Mouse (Mus musculus) neural tube, embryonic 14.5 days (tissue): ENCODE measurements around the gene Nectin4. TPM values are rescaled to one million over a fixed set of nuclear protein-coding genes. Genes with fewer than 3 reads are reported as not detected.

Source experiments
- ATAC-seq: fragments of 200-750 bp; cut with Nextera tagmentation; 2 replicates; pipeline ENCODE4 v1.8.0; 2017; ENCODE audit warnings: low read depth, mild to moderate bottlenecking, moderate TSS enrichment, moderate library complexity
- H3K27ac ChIP-seq: fragments of 300-500 bp; sonication (generic); 2 replicates; pipeline ENCODE4 v1.5.1; 2014; ENCODE audit warnings: low read depth, mild to moderate bottlenecking, control low read depth, low read length, moderate library complexity, mixed read lengths
- H3K27me3 ChIP-seq: fragments of 300-500 bp; sonication (generic); 2 replicates; pipeline ENCODE4 v1.6.1; 2014; ENCODE audit warnings: low read length; ENCODE audit not compliant: control insufficient read depth, insufficient read depth
- H3K36me3 ChIP-seq: fragments of 300-500 bp; sonication (generic); 2 replicates; pipeline ENCODE4 v1.6.1; 2014; ENCODE audit warnings: low read length, mixed read lengths; ENCODE audit not compliant: control insufficient read depth, insufficient read depth
- H3K4me1 ChIP-seq: fragments of 300-500 bp; sonication (generic); 2 replicates; pipeline ENCODE4 v1.6.1; 2014; ENCODE audit warnings: low read length; ENCODE audit not compliant: control insufficient read depth, insufficient read depth
- H3K4me2 ChIP-seq: fragments of 300-500 bp; sonication (generic); 2 replicates; pipeline ENCODE4 v1.6.1; 2014; ENCODE audit warnings: mild to moderate bottlenecking, low read depth, low read length, control low read depth
- H3K4me3 ChIP-seq: fragments of 300-500 bp; sonication (generic); 2 replicates; pipeline ENCODE4 v1.5.1; 2014; ENCODE audit warnings: low read depth, low read length, control low read depth, mixed read lengths
- H3K9ac ChIP-seq: fragments of 300-500 bp; sonication (generic); replicated peaks from 2 replicates; pipeline ENCODE4 v1.6.1; 2014; ENCODE audit warnings: low read depth, mild to moderate bottlenecking, control low read depth, low read length, mixed read lengths
- H3K9me3 ChIP-seq: fragments of 300-500 bp; sonication (generic); 2 replicates; pipeline ENCODE4 v1.6.1; 2016; ENCODE audit warnings: low read length; ENCODE audit not compliant: control insufficient read depth
- WGBS: fragments of 180-500 bp; shearing (Covaris S2); extraction: QIAGEN DNeasy Blood & Tissue Kit; methylation state at CpG from one replicate; pipeline ENCODE4 v1.1.7; 2014; 5-methylcytosine and 5-hydroxymethylcytosine counted together
- polyA plus RNA-seq: library from polyadenylated mRNA; unstranded; fragments of >200 nt; fragmentation: Nextera tagmentation; extraction: Ambion mirVana; gene quantifications from 2 replicates; pipeline ENCODE4 v1.2.1, GENCODE M21; 2014

The Nectin4 gene
- polyA plus RNA-seq, 1 experiment from 2014 or later = 2.2 TPM

GRCm38 (mm10) chr1:171388376-171389102 is 18.6 kb downstream of the Nectin4 start, which contains the start of gene Arhgap30:
Gene Arhgap30, plus strand, starts transcription at chr1:171388954.
- ATAC-seq = no peak
- no peak within 1 kb of the TSS for H3K9ac ChIP-seq
- H3K4me3 ChIP-seq = no peak within 1 kb of the TSS
- H3K27ac ChIP-seq = no peak within 1 kb of the TSS
- H3K36me3 ChIP-seq = no peaks in the 10 kb centered on the region
- no peaks in the 10 kb centered on the region for H3K27me3 ChIP-seq
- H3K9me3 ChIP-seq = no peaks in the 10 kb centered on the region
- 86% methylated on average over 15 of the region's 15 CpGs for WGBS
- H3K4me1 ChIP-seq = no peaks in the 10 kb centered on the region
- H3K4me2 ChIP-seq = no peak within 1 kb of the TSS

- H3K4me1 ChIP-seq = no peaks in the 10 kb centered on the region
- no peak overlapping the region for H3K9ac ChIP-seq
- H3K27me3 ChIP-seq = no peaks in the 10 kb centered on the region
- no peak overlapping the region for H3K4me2 ChIP-seq
- H3K4me3 ChIP-seq = no peak overlapping the region
- H3K36me3 ChIP-seq = no peaks in the 10 kb centered on the region
- ATAC-seq = no peak
- 90% methylated on average over 4 of the region's 4 CpGs for WGBS
- H3K27ac ChIP-seq = no peak overlapping the region
- H3K9me3 ChIP-seq = no peaks in the 10 kb centered on the region
These were observed 20.2 kb downstream of the Nectin4 start for GRCm38 (mm10) chr1:171390101-171390500.

GRCm38 (mm10) chr1:171401821-171402220 is 31.9 kb downstream of the Nectin4 start:
- Histone ChIP-seq H3K9ac (no peak overlapping the region), H3K27ac (no peak overlapping the region), H3K4me3 (no peak overlapping the region), H3K9me3 (no peaks in the 10 kb centered on the region), H3K4me2 (no peak overlapping the region), H3K36me3 (no peaks in the 10 kb centered on the region), H3K27me3 (no peaks in the 10 kb centered on the region), H3K4me1 (no peaks in the 10 kb centered on the region)
- WGBS = 92% methylated on average over 4 of the region's 4 CpGs
- ATAC-seq = no peak

- ATAC-seq = no peak
- Histone ChIP-seq H3K4me1 (no peaks in the 10 kb centered on the region), H3K4me2 (no peak overlapping the region), H3K36me3 (no peaks in the 10 kb centered on the region), H3K9ac (no peak overlapping the region), H3K4me3 (no peak overlapping the region), H3K27me3 (no peaks in the 10 kb centered on the region), H3K9me3 (no peaks in the 10 kb centered on the region), H3K27ac (no peak overlapping the region)
- 89% methylated on average over 9 of the region's 9 CpGs for WGBS
These were observed 33.1 kb downstream of the Nectin4 start for GRCm38 (mm10) chr1:171402991-171403390.

- Histone ChIP-seq H3K4me1 (no peaks in the 10 kb centered on the region), H3K36me3 (no peaks in the 10 kb centered on the region), H3K4me2 (no peak overlapping the region), H3K27me3 (no peaks in the 10 kb centered on the region), H3K9me3 (no peaks in the 10 kb centered on the region), H3K27ac (no peak overlapping the region), H3K9ac (no peak overlapping the region), H3K4me3 (no peak overlapping the region)
- 75% methylated on average over 5 of the region's 5 CpGs for WGBS
- ATAC-seq = no peak
These were observed 37.4 kb downstream of the Nectin4 start for GRCm38 (mm10) chr1:171407263-171407662.

- Histone ChIP-seq H3K9ac (no peak overlapping the region), H3K4me1 (peaks cover 16% of the 10 kb centered on the region), H3K27ac (no peak overlapping the region), H3K4me3 (no peak overlapping the region), H3K27me3 (no peaks in the 10 kb centered on the region), H3K9me3 (no peaks in the 10 kb centered on the region), H3K36me3 (peaks cover 2% of the 10 kb centered on the region; the same call in 1 of the 2 replicates), H3K4me2 (no peak overlapping the region)
- WGBS = 93% methylated on average over 1 of the region's 1 CpGs
- ATAC-seq = no peak
These were observed 40.3 kb downstream of the Nectin4 start for GRCm38 (mm10) chr1:171410231-171410630.

- peak within 1 kb of the TSS; percentile 99 for H3K9ac ChIP-seq
- peak within 1 kb of the TSS; percentile 71 for H3K4me3 ChIP-seq
- WGBS = under 1% methylated on average over 35 of the region's 36 CpGs
- peaks cover 16% of the 10 kb centered on the region for H3K4me1 ChIP-seq
- peak within 1 kb of the TSS; percentile 52 for H3K4me2 ChIP-seq
- H3K27ac ChIP-seq = peak within 1 kb of the TSS; percentile 76
- H3K9me3 ChIP-seq = no peaks in the 10 kb centered on the region
- ATAC-seq = peak; percentile 97
- H3K36me3 ChIP-seq = peaks cover 7% of the 10 kb centered on the region; the same call in 1 of the 2 replicates
- H3K27me3 ChIP-seq = no peaks in the 10 kb centered on the region
These were observed 41.1 kb downstream of the Nectin4 start, which contains the start of gene Usf1 for GRCm38 (mm10) chr1:171410947-171411484. Gene Usf1, plus strand, starts transcription at chr1:171411313.

GRCm38 (mm10) chr1:171411492-171411941 is 41.6 kb downstream of the Nectin4 start:
- Histone ChIP-seq H3K27ac (peak overlapping the region; percentile 76), H3K27me3 (no peaks in the 10 kb centered on the region), H3K36me3 (peaks cover 12% of the 10 kb centered on the region; the same call in 1 of the 2 replicates), H3K9me3 (no peaks in the 10 kb centered on the region), H3K4me3 (peak overlapping the region; percentile 71), H3K4me1 (peaks cover 16% of the 10 kb centered on the region), H3K4me2 (peak overlapping the region; percentile 52; the same call in 1 of the 2 replicates), H3K9ac (peak overlapping the region; percentile 99)
- WGBS = 0% methylated on average over 39 of the region's 39 CpGs
- ATAC-seq = peak; percentile 81

GRCm38 (mm10) chr1:171412001-171412441 is 42.1 kb downstream of the Nectin4 start:
- Histone ChIP-seq H3K4me1 (peaks cover 16% of the 10 kb centered on the region), H3K27ac (peak overlapping the region; percentile 76), H3K9ac (peak overlapping the region; percentile 99), H3K9me3 (no peaks in the 10 kb centered on the region), H3K27me3 (no peaks in the 10 kb centered on the region), H3K4me3 (peak overlapping the region; percentile 71), H3K4me2 (peak overlapping the region; percentile 52), H3K36me3 (peaks cover 15% of the 10 kb centered on the region)
- WGBS = under 1% methylated on average over 20 of the region's 20 CpGs
- peak; percentile 50 for ATAC-seq
